In the genomic region with DNA sequence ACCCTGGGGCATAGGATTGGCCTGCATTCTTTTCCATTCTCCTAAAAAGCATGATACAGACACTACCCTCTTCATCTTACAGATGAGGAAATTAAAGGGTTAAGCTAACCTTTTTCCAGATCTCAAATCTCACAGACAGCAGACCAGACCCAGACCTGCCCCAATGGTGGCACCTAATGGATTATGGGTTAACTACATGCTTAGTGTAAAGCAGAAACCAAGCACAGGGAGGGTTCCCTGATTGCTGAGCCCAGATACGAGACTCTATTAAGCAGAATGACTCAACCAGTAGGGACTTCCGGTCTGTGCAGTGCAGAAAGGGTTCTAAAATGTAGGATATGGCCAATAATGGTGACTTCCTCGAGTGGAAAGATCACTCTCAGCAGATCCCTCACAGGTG, we compare ENCODE assay signal across 30 mouse cellular contexts. TPM values are rescaled to one million over a fixed set of nuclear protein-coding genes. Genes with fewer than 3 reads are reported as not detected.
DNase-seq lines count a peak whose midpoint lies in the region; ATAC-seq and TF ChIP-seq lines count a peak whose summit lies in the region.
"Had no signal": no experiment of that assay in that cellular context is flagged by ENCODE, and none has a peak within 500 bp of the region (broad histone marks: within the 10 kb centered on the region; RNA-seq: fewer than 3 reads in every experiment).

No protein-coding gene starts in this region.

- DNase-seq in 416B (ENCODE audit: low read depth) (peak; percentile 13), A20 (ENCODE audit: low read depth, low spot score) (peak; percentile 18), Patski (ENCODE audit: low read depth, low spot score) (no peak)
- no peak for DNase-seq in embryo, embryonic 10 days (ENCODE audit: low spot score)
- DNase-seq in neural tube, embryonic 10.5 days (ENCODE audit: extremely low spot score, low spot score): no peak
- DNase-seq: adrenal gland, adult 2 months; adrenal gland, postnatal 25 days; B cell, adult 2 months; cerebellum, adult 11-12 months; cerebellum, adult 8-10 months; cerebellum, postnatal 14 days; embryo, embryonic 11 days; gastrocnemius, postnatal 25 days; heart, postnatal 36 days; kidney, adult 2 months had no signal

- POLR2A ChIA-PET in Patski (lab: Charles Lee): no interaction called here

- peaks cover 5% of the 10 kb centered on the region for H3K27me3 ChIP-seq in Patski
- H3K27me3 ChIP-seq: embryonic facial prominence, embryonic 13.5 days; forebrain, embryonic 12.5 days; forebrain, embryonic 15.5 days had no signal

- CTCF ChIA-PET in Patski (lab: Charles Lee): interaction anchor here (1.4 to 1.5 kb wide), 2 partner anchors 24 to 47 kb away, joined by 3 to 4 read pairs; no protein-coding TSS in a partner anchor

- peak; percentile 52 for TF ChIP-seq CTCF in Patski (IDR thresholded peaks at IDR 0.05)

- in situ Hi-C loops in Patski (cut with MboI; ENCODE audit: low pct_unique_long_range_greater_than_20kb): no loop called here

- ATAC-seq in Patski: no peak
- ATAC-seq in megakaryocyte progenitor cell, adult 5-6 weeks (replicated peaks; ENCODE audit: poor library complexity): peak; percentile 63
- ATAC-seq: forebrain, embryonic 15.5 days; intestine, postnatal 0 days had no signal

RNA-seq across cellular contexts. Expression of gene Il12b, which starts 10.6 kb away (rescaled TPM):
- polyA plus RNA-seq in Patski (2021): not detected
- not detected in 2 replicates for total RNA-seq in megakaryocyte progenitor cell, adult 5-6 weeks (2015)
- not detected in 2 replicates for total RNA-seq in megakaryocyte progenitor cell, adult 5-6 weeks (2017)
- total RNA-seq: adrenal gland, adult 2 months; adrenal gland, postnatal 25 days; gastrocnemius, adult 8-10 months; gastrocnemius, postnatal 25 days; heart, adult 8-10 months; heart, postnatal 36 days had no signal
- polyA plus RNA-seq: adrenal gland, adult 2 months; brain, embryonic 14.5 days; embryonic facial prominence, embryonic 10.5 days; embryonic facial prominence, embryonic 13.5 days; erythroblast, embryonic 14.5 days; forebrain, embryonic 12.5 days; forebrain, embryonic 15.5 days; heart, embryonic 11.5 days; heart, embryonic 14.5 days; heart, postnatal 0 days; hindbrain, embryonic 10.5 days; intestine, embryonic 14.5 days; intestine, postnatal 0 days had no signal

RNA-seq across cellular contexts. Expression of gene Ublcp1, which starts 59.9 kb away (rescaled TPM):
- polyA plus RNA-seq in Patski (2021): 44.9 TPM
- total RNA-seq in megakaryocyte progenitor cell, adult 5-6 weeks (2015): 11.0 and 14.9 TPM in 2 replicates
- total RNA-seq in megakaryocyte progenitor cell, adult 5-6 weeks (2017): 11.6 and 13.8 TPM in 2 replicates

Comparison
In these comparisons a context has a peak if more than half of its experiments do, and no peak if none do; other contexts are left out.
1. DNase-seq: peak in 416B (single experiment) and A20 (single experiment); none in Patski (single experiment), embryo, embryonic 10 days (single experiment) and neural tube, embryonic 10.5 days (single experiment).